Mouse (Mus musculus): ENCODE measurements around the gene Irak3.

Gene Irak3

DNA sequence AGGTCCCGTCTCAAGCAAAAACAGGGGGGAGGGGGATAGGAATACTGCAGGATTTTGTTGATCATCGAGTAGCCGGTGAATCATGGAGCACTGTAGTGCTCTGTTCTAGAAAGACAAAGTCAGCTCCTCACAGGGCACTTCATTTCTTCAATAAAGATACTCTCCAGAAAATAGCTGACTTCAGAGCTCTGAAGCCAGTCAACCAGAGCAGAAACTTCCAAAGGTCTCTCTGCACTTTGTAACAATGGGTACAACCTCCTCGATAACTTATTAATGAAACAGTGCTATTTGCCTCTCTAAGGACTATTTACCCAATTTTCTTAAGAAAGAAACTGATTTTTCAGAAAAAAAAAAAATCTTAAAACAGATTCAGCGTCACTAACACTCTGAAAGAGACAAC is 106.2 kb downstream of the Irak3 start:
- no peak for DNase-seq (ENCODE audit: low spot score)

DNA sequence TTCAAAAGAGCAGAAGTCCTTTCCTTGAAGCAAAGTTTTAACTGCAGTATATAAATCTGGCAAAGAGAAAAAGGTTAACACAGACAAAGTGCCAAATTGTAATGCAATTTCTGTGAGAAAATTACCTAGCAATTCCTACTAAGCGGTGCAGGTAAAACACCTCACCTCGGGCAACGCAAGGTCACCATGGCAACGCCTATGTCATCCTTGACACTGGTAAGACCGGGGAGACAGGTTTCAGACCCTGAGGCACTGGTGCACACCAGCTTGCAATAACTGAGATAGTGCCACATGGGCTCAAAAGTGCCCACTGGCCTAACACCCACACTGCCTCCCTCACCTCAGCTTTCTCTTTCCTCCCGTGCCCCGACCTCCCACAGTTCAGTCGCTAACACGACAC is 106.8 kb downstream of the Irak3 start:
- no peak for DNase-seq (ENCODE audit: low spot score)

DNA sequence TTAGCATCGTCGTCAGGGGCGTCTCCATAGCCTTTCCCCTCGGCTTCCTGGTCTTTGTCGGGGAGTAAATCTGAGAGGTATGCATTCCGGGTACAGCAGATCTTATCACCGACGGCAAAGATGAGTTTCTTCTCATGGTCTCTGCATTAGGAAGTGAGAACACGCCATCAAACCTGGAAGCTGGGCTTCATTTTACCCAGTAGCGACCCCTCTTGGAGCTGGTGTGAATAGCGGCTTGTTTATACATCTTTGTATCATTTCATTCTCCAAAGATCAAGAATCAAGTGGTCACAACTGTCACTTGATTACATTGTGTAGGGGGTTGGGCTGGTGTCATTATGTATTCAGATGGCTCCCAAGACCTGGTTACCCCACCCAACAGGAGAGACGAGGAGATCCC is 109.4 kb downstream of the Irak3 start:
- DNase-seq (ENCODE audit: low spot score) = no peak

Data from MN1 (cell line).